Mouse (Mus musculus) forebrain, embryonic 16.5 days (tissue): ENCODE measurements around the gene Pdgfb. TPM values are rescaled to one million over a fixed set of nuclear protein-coding genes. Genes with fewer than 3 reads are reported as not detected.

ENCODE experiments used
- ATAC-seq: fragments of 200-750 bp; cut with Nextera tagmentation; 2 replicates; pipeline ENCODE4 v1.8.0; 2017; ENCODE audit warnings: mild to moderate bottlenecking, moderate library complexity
- H3K27ac ChIP-seq: fragments of 300-500 bp; sonication (generic); 2 replicates; pipeline ENCODE4 v1.5.1; 2014; ENCODE audit warnings: low read length, control low read depth
- H3K27me3 ChIP-seq: fragments of 300-500 bp; sonication (generic); replicated peaks from 2 replicates; pipeline ENCODE4 v1.6.1; 2014; ENCODE audit warnings: low read length; ENCODE audit not compliant: control insufficient read depth, insufficient read depth
- H3K36me3 ChIP-seq: fragments of 300-500 bp; sonication (generic); 2 replicates; pipeline ENCODE4 v1.6.1; 2014; ENCODE audit not compliant: control insufficient read depth, insufficient read depth
- H3K4me1 ChIP-seq: fragments of 300-500 bp; sonication (generic); replicated peaks from 2 replicates; pipeline ENCODE4 v1.6.1; 2014; ENCODE audit warnings: low read length; ENCODE audit not compliant: control insufficient read depth, insufficient read depth
- H3K4me2 ChIP-seq: fragments of 300-500 bp; sonication (generic); 2 replicates; pipeline ENCODE4 v1.6.1; 2014; ENCODE audit warnings: mild to moderate bottlenecking, low read length, control low read depth
- H3K4me3 ChIP-seq: fragments of 300-500 bp; sonication (generic); replicated peaks from 2 replicates; pipeline ENCODE4 v1.5.1; 2014; ENCODE audit warnings: mild to moderate bottlenecking, low read length, control low read depth
- H3K9ac ChIP-seq: fragments of 300-500 bp; sonication (generic); replicated peaks from 2 replicates; pipeline ENCODE4 v1.6.1; 2014; ENCODE audit warnings: low read depth, low read length, control low read depth
- H3K9me3 ChIP-seq: fragments of 300-500 bp; sonication (generic); 2 replicates; pipeline ENCODE4 v1.6.1; 2016; ENCODE audit warnings: low read length; ENCODE audit not compliant: control insufficient read depth
- WGBS: fragments of 180-500 bp; shearing (Covaris S2); extraction: QIAGEN DNeasy Blood & Tissue Kit; methylation state at CpG from one replicate; pipeline ENCODE4 v1.1.7; 2014; 5-methylcytosine and 5-hydroxymethylcytosine counted together
- polyA plus RNA-seq: library from polyadenylated mRNA; unstranded; fragments of >200 nt; fragmentation: Nextera tagmentation; extraction: Ambion mirVana; gene quantifications from 2 replicates; pipeline ENCODE4 v1.2.1, GENCODE M21; 2015

The Pdgfb gene
- polyA plus RNA-seq, 1 experiment from 2014 or later, result 3.6 TPM

- no peaks in the 10 kb centered on the region for H3K27me3 ChIP-seq
- no peak overlapping the region for H3K27ac ChIP-seq
- H3K36me3 ChIP-seq, result no peaks in the 10 kb centered on the region
- WGBS, result 66% methylated on average over 8 of the region's 8 CpGs
- no peaks in the 10 kb centered on the region for H3K4me1 ChIP-seq
- no peaks in the 10 kb centered on the region for H3K9me3 ChIP-seq
- H3K4me3 ChIP-seq, result no peak overlapping the region
- no peak for ATAC-seq
- no peak overlapping the region for H3K4me2 ChIP-seq
- no peak overlapping the region for H3K9ac ChIP-seq
Measured at GRCm38 (mm10) chr15:80053381-80054033, 38.7 kb upstream of the Pdgfb start.

GRCm38 (mm10) chr15:80051782-80052181 is 37.0 kb upstream of the Pdgfb start:
- WGBS, result 92% methylated on average over 9 of the region's 9 CpGs

GRCm38 (mm10) chr15:80051092-80051761 is 36.5 kb upstream of the Pdgfb start:
- no peaks in the 10 kb centered on the region for H3K4me1 ChIP-seq
- 76% methylated on average over 19 of the region's 19 CpGs for WGBS
- H3K27me3 ChIP-seq, result no peaks in the 10 kb centered on the region
- no peak for ATAC-seq
- H3K4me3 ChIP-seq, result no peak overlapping the region
- no peak overlapping the region for H3K4me2 ChIP-seq
- H3K9ac ChIP-seq, result no peak overlapping the region
- no peak overlapping the region for H3K27ac ChIP-seq
- H3K36me3 ChIP-seq, result no peaks in the 10 kb centered on the region
- no peaks in the 10 kb centered on the region for H3K9me3 ChIP-seq

More at GRCm38 (mm10) chr15:80051782-80052181, 37.0 kb upstream of the Pdgfb start:
- Histone ChIP-seq H3K27ac (no peak overlapping the region), H3K9me3 (no peaks in the 10 kb centered on the region), H3K27me3 (no peaks in the 10 kb centered on the region), H3K4me3 (no peak overlapping the region), H3K36me3 (no peaks in the 10 kb centered on the region), H3K4me1 (no peaks in the 10 kb centered on the region), H3K9ac (no peak overlapping the region), H3K4me2 (no peak overlapping the region)
- no peak for ATAC-seq

GRCm38 (mm10) chr15:80050093-80050492 is 35.3 kb upstream of the Pdgfb start:
- Histone ChIP-seq H3K9me3 (peaks cover 5% of the 10 kb centered on the region), H3K9ac (no peak overlapping the region), H3K4me3 (no peak overlapping the region), H3K36me3 (no peaks in the 10 kb centered on the region), H3K4me1 (no peaks in the 10 kb centered on the region), H3K27me3 (no peaks in the 10 kb centered on the region), H3K27ac (no peak overlapping the region), H3K4me2 (no peak overlapping the region)
- no peak for ATAC-seq
- WGBS, result 54% methylated on average over 4 of the region's 4 CpGs

GRCm38 (mm10) chr15:80047973-80048372 is 33.2 kb upstream of the Pdgfb start:
- H3K27me3 ChIP-seq, result no peaks in the 10 kb centered on the region
- 59% methylated on average over 5 of the region's 5 CpGs for WGBS
- no peak overlapping the region for H3K27ac ChIP-seq
- H3K9me3 ChIP-seq, result peaks cover 5% of the 10 kb centered on the region
- no peak overlapping the region for H3K4me2 ChIP-seq
- no peaks in the 10 kb centered on the region for H3K36me3 ChIP-seq
- no peak for ATAC-seq
- H3K4me1 ChIP-seq, result no peaks in the 10 kb centered on the region
- no peak overlapping the region for H3K9ac ChIP-seq
- H3K4me3 ChIP-seq, result no peak overlapping the region

GRCm38 (mm10) chr15:80047242-80047641 is 32.5 kb upstream of the Pdgfb start:
- Histone ChIP-seq H3K27ac (no peak overlapping the region), H3K9ac (no peak overlapping the region), H3K9me3 (peaks cover 5% of the 10 kb centered on the region), H3K4me2 (no peak overlapping the region), H3K27me3 (no peaks in the 10 kb centered on the region), H3K4me1 (no peaks in the 10 kb centered on the region), H3K4me3 (no peak overlapping the region), H3K36me3 (no peaks in the 10 kb centered on the region)
- ATAC-seq, result no peak
- 92% methylated on average over 2 of the region's 2 CpGs for WGBS

GRCm38 (mm10) chr15:80045749-80046148 is 31.0 kb upstream of the Pdgfb start:
- no peaks in the 10 kb centered on the region for H3K27me3 ChIP-seq
- no peaks in the 10 kb centered on the region for H3K4me1 ChIP-seq
- H3K4me2 ChIP-seq, result no peak overlapping the region
- H3K36me3 ChIP-seq, result no peaks in the 10 kb centered on the region
- H3K9ac ChIP-seq, result no peak overlapping the region
- H3K9me3 ChIP-seq, result peaks cover 5% of the 10 kb centered on the region
- 98% methylated on average over 2 of the region's 2 CpGs for WGBS
- no peak overlapping the region for H3K4me3 ChIP-seq
- no peak for ATAC-seq
- no peak overlapping the region for H3K27ac ChIP-seq

GRCm38 (mm10) chr15:80044249-80044648 is 29.5 kb upstream of the Pdgfb start:
- H3K9me3 ChIP-seq, result peaks cover 5% of the 10 kb centered on the region
- WGBS, result 93% methylated on average over 10 of the region's 10 CpGs
- H3K4me3 ChIP-seq, result no peak overlapping the region

GRCm38 (mm10) chr15:80042152-80042551 is 27.4 kb upstream of the Pdgfb start:
- Histone ChIP-seq H3K27me3 (no peaks in the 10 kb centered on the region), H3K4me1 (no peaks in the 10 kb centered on the region), H3K9me3 (peaks cover 8% of the 10 kb centered on the region), H3K36me3 (no peaks in the 10 kb centered on the region), H3K9ac (no peak overlapping the region), H3K4me2 (no peak overlapping the region), H3K4me3 (no peak overlapping the region), H3K27ac (no peak overlapping the region)
- WGBS, result 78% methylated on average over 4 of the region's 4 CpGs
- ATAC-seq, result no peak

More at GRCm38 (mm10) chr15:80044249-80044648, 29.5 kb upstream of the Pdgfb start:
- H3K27ac ChIP-seq, result no peak overlapping the region
- no peaks in the 10 kb centered on the region for H3K4me1 ChIP-seq
- no peak for ATAC-seq
- H3K9ac ChIP-seq, result no peak overlapping the region
- H3K4me2 ChIP-seq, result no peak overlapping the region
- no peaks in the 10 kb centered on the region for H3K27me3 ChIP-seq
- no peaks in the 10 kb centered on the region for H3K36me3 ChIP-seq
